Mouse (Mus musculus) cerebellum, adult 2 months (tissue): ENCODE measurements around the gene 6030458C11Rik.

ENCODE experiments used
- CTCF ChIP-seq: fragments of 200-500 bp; IDR thresholded peaks from 2 replicates; pipeline ENCODE4 v1.5.1; 2011; ENCODE audit warnings: low read depth, mild to moderate bottlenecking, control low read depth, low read length, moderate library complexity, borderline replicate concordance; ENCODE audit not compliant: insufficient read depth
- POLR2A ChIP-seq: fragments of 200-500 bp; IDR thresholded peaks from 2 replicates; pipeline ENCODE4 v1.6.1; 2011; ENCODE audit warnings: low read length, control low read depth, borderline replicate concordance; ENCODE audit not compliant: insufficient read depth

DNA sequence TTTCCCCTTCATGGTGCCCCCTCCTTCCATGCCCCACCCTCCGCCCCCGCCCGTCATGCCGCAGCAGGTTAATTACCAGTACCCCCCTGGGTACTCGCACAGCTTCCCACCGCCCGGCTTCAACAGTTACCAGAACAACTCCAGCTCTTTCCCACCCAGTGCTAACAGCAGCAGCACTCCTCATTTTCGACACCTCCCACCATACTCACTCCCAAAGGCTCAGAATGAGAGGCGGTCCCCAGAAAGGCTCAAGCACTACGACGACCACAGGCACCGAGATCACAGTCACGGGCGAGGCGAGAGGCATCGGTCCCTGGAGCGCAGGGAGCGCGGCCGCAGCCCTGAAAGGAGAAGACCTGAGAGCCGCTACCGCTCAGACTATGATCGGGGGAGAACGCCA, 9.8 kb upstream of the 6030458C11Rik start:
- TF ChIP-seq CTCF = no peak
- no peak for TF ChIP-seq POLR2A
